Comparison of ENCODE assay signal across 8 mouse cellular contexts in the genomic region with DNA sequence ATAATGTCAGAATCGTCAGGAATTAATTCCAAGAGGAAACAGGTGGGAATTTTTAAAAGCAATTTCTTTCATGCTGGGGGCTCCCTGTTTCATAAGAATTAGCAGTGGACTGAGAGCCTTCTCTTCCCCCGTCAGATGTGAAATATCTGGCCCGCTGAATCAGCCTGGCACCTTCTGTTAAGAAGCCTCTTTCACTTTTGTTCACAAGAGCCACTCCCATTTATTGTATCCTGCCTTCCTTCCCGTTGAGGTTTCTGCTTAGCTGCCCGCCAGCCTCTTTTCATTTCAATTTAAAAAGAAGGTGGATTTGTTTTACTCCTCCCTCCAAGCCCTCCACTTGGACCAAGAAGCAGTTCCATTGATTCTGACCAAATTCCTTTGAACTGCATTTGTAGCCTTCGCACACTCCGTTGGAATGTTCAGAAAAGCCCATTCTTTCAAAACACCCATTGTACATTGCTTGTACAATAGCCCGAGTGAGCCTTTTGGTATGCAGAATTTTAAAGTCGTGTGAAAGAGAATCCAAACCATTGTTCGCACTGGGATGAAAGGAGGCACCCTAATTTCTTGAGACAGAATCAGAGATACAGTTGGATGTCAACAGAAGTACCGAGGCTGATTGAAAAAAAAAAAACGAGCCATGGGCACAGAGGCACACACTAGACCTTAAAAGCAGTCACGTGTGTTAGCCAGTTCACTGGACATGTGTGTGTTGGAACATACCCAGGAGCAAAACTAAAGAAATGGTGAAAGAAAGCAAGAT.
A peak's percentile ranks its signal among the peaks of the same experiment; 100 is the strongest.
DNase-seq lines count a peak whose midpoint lies in the region; ATAC-seq and TF ChIP-seq lines count a peak whose summit lies in the region.

No protein-coding gene starts in this region.

- H3K27me3 ChIP-seq in kidney, embryonic 15.5 days: 0 out of 2 replicates have a peak, but pooled peaks cover 4% of the 10 kb centered on the region
- no peaks in the 10 kb centered on the region for H3K27me3 ChIP-seq in kidney, embryonic 14.5 days (ENCODE audit: control insufficient read depth, insufficient read depth, low read length)
- H3K27me3 ChIP-seq in hindbrain, postnatal 0 days (ENCODE audit: insufficient read depth, low read length): no peaks in the 10 kb centered on the region

- peaks cover 8% of the 10 kb centered on the region for H3K4me1 ChIP-seq in kidney, embryonic 15.5 days
- H3K4me1 ChIP-seq in kidney, embryonic 14.5 days (ENCODE audit: control insufficient read depth, insufficient read depth, low read length): no peaks in the 10 kb centered on the region
- peaks cover 19% of the 10 kb centered on the region; the same call in 1 of the 2 replicates for H3K4me1 ChIP-seq in hindbrain, postnatal 0 days (ENCODE audit: insufficient read depth, low read length)

- peak; percentile 57 for DNase-seq in embryo, embryonic 11 days
- no peak for DNase-seq in hindbrain, postnatal 0 days (ENCODE audit: low spot score)
- peak; percentile 3 for DNase-seq in naive thymus-derived CD4-positive, alpha-beta T cell, adult 2 months (ENCODE audit: low read depth)
- no peak for DNase-seq in right cerebral cortex, adult 18-20 months
- no peak for DNase-seq in yolk sac, embryonic 10.5 days (ENCODE audit: low spot score)
- DNase-seq in cerebellum, postnatal 4 days (ENCODE audit: low spot score in 2 of 2): no peak

- TF ChIP-seq CTCF in hindbrain, postnatal 0 days (IDR thresholded peaks at IDR 0.05; ENCODE audit: low read depth): no peak

- H3K27ac ChIP-seq in kidney, embryonic 15.5 days: no peak overlapping the region
- no peak overlapping the region for H3K27ac ChIP-seq in kidney, embryonic 14.5 days (ENCODE audit: low read depth, low read length)
- no peak overlapping the region; the same call in 1 of the 2 replicates for H3K27ac ChIP-seq in hindbrain, postnatal 0 days

- ATAC-seq in kidney, embryonic 15.5 days (replicated peaks; ENCODE audit: low FRiP score): no peak
- no peak for ATAC-seq in kidney, embryonic 14.5 days (ENCODE audit: low FRiP score, low TSS enrichment)
- ATAC-seq in hindbrain, postnatal 0 days: no peak

- H3K9me3 ChIP-seq in kidney, embryonic 15.5 days (replicated peaks): no peaks in the 10 kb centered on the region
- no peaks in the 10 kb centered on the region for H3K9me3 ChIP-seq in kidney, embryonic 14.5 days (ENCODE audit: control insufficient read depth, low read length)
- no peaks in the 10 kb centered on the region for H3K9me3 ChIP-seq in hindbrain, postnatal 0 days (ENCODE audit: low read length)

- no peaks in the 10 kb centered on the region for H3K36me3 ChIP-seq in kidney, embryonic 15.5 days
- no peaks in the 10 kb centered on the region for H3K36me3 ChIP-seq in kidney, embryonic 14.5 days (ENCODE audit: control insufficient read depth, insufficient read depth, low read length)
- no peaks in the 10 kb centered on the region for H3K36me3 ChIP-seq in hindbrain, postnatal 0 days (ENCODE audit: insufficient read depth, low read length)

- 0 out of 2 replicates have a peak overlapping the region, but pooled peaks have one; percentile 23 for H3K4me2 ChIP-seq in kidney, embryonic 15.5 days
- H3K4me2 ChIP-seq in kidney, embryonic 14.5 days (replicated peaks; ENCODE audit: low read depth, low read length): no peak overlapping the region
- peak overlapping the region; percentile 28 for H3K4me2 ChIP-seq in hindbrain, postnatal 0 days (ENCODE audit: low read depth, low read length)

- WGBS in kidney, embryonic 15.5 days: 44% methylated on average over 13 of the region's 13 CpGs
- 44% methylated on average over 13 of the region's 13 CpGs for WGBS in kidney, embryonic 14.5 days
- WGBS in hindbrain, postnatal 0 days: 11% methylated on average over 13 of the region's 13 CpGs

- no peak overlapping the region for H3K4me3 ChIP-seq in kidney, embryonic 15.5 days (replicated peaks)
- H3K4me3 ChIP-seq in kidney, embryonic 14.5 days (ENCODE audit: low read length): no peak overlapping the region
- no peak overlapping the region for H3K4me3 ChIP-seq in hindbrain, postnatal 0 days (ENCODE audit: low read length)

- H3K9ac ChIP-seq in kidney, embryonic 15.5 days: no peak overlapping the region
- H3K9ac ChIP-seq in kidney, embryonic 14.5 days (ENCODE audit: low read depth, low read length): no peak overlapping the region
- H3K9ac ChIP-seq in hindbrain, postnatal 0 days (replicated peaks; ENCODE audit: low read length): no peak overlapping the region

Comparison
In these comparisons a context has a peak if more than half of its experiments do, and no peak if none do; other contexts are left out.
1. DNase-seq: peak in embryo, embryonic 11 days (single experiment) and naive thymus-derived CD4-positive, alpha-beta T cell, adult 2 months (single experiment); none in hindbrain, postnatal 0 days (single experiment), right cerebral cortex, adult 18-20 months (single experiment), yolk sac, embryonic 10.5 days (single experiment) and cerebellum, postnatal 4 days (0 of 2).